Mouse (Mus musculus) testis, adult 2 months (tissue): ENCODE results near the gene Kif22.

Experiments used
- CTCF ChIP-seq: fragments of 200-500 bp; IDR thresholded peaks from 2 replicates; pipeline ENCODE4 v1.5.1; 2012; ENCODE audit warnings: low read depth, mild to moderate bottlenecking, inconsistent platforms, low read length, moderate library complexity; ENCODE audit not compliant: control insufficient read depth, insufficient read depth, insufficient replicate concordance
- POLR2A ChIP-seq: fragments of 200-500 bp; IDR thresholded peaks from 2 replicates; pipeline ENCODE4 v1.6.1; 2012; ENCODE audit warnings: low read depth, mild to moderate bottlenecking, inconsistent platforms, low read length, moderate library complexity; ENCODE audit not compliant: control insufficient read depth

- TF ChIP-seq CTCF (no peak), POLR2A (no peak; the same call in 1 of the 2 replicates)
Measured at GRCm38 (mm10) chr7:127025556-127026160, 16.6 kb downstream of the Kif22 start.
